Mouse (Mus musculus): ENCODE data around the gene Wnk4. TPM values are rescaled to one million over a fixed set of nuclear protein-coding genes. Genes with fewer than 3 reads are reported as not detected.

Gene Wnk4
- total RNA-seq, 2 experiments from 2014 or later: 0.15 TPM; not detected in 1

GRCm38 (mm10) chr11:101238071-101238647, 22.2 kb upstream of the Wnk4 start:
- ATAC-seq (ENCODE audit: poor library complexity, severe bottlenecking): no peak

GRCm38 (mm10) chr11:101245071-101245470, 15.3 kb upstream of the Wnk4 start:
- ATAC-seq (ENCODE audit: poor library complexity, severe bottlenecking): no peak

- ATAC-seq (ENCODE audit: poor library complexity, severe bottlenecking): 0 out of 2 replicates have a peak, but pooled peaks have one; percentile 15
Observed at GRCm38 (mm10) chr11:101245855-101246701, 14.3 kb upstream of the Wnk4 start, which contains the start of gene Ramp2. Ramp2 (plus strand) TSS chr11:101246028.

- ATAC-seq (ENCODE audit: poor library complexity, severe bottlenecking): peak; percentile 30; the same call in 1 of the 2 replicates
Observed at GRCm38 (mm10) chr11:101246702-101247012, 13.7 kb upstream of the Wnk4 start.

- ATAC-seq (ENCODE audit: poor library complexity, severe bottlenecking): no peak
Observed at GRCm38 (mm10) chr11:101247521-101248030, 12.8 kb upstream of the Wnk4 start.

- peak; percentile 56 for ATAC-seq (ENCODE audit: poor library complexity, severe bottlenecking)
Observed at GRCm38 (mm10) chr11:101248258-101248994, 11.9 kb upstream of the Wnk4 start.

- ATAC-seq (ENCODE audit: poor library complexity, severe bottlenecking): no peak
Observed at GRCm38 (mm10) chr11:101251031-101251430, 9.3 kb upstream of the Wnk4 start.

- ATAC-seq (ENCODE audit: poor library complexity, severe bottlenecking): no peak
Observed at GRCm38 (mm10) chr11:101252941-101253340, 7.4 kb upstream of the Wnk4 start.

- ATAC-seq (ENCODE audit: poor library complexity, severe bottlenecking): peak; percentile 99
Observed at GRCm38 (mm10) chr11:101253613-101254389, 6.6 kb upstream of the Wnk4 start, which contains the start of gene Vps25. Vps25 (plus strand) TSS chr11:101253707.

GRCm38 (mm10) chr11:101255826-101256775, 4.3 kb upstream of the Wnk4 start:
- ATAC-seq (ENCODE audit: poor library complexity, severe bottlenecking): no peak

- no peak for ATAC-seq (ENCODE audit: poor library complexity, severe bottlenecking)
Observed at GRCm38 (mm10) chr11:101259261-101259712, 1.1 kb upstream of the Wnk4 start.

GRCm38 (mm10) chr11:101260826-101261380, 536 bp downstream of the Wnk4 start:
- peak; percentile 11; the same call in 1 of the 2 replicates for ATAC-seq (ENCODE audit: poor library complexity, severe bottlenecking)

GRCm38 (mm10) chr11:101262272-101262967, 2.1 kb downstream of the Wnk4 start:
- ATAC-seq (ENCODE audit: poor library complexity, severe bottlenecking): no peak

- ATAC-seq (ENCODE audit: poor library complexity, severe bottlenecking): no peak
Observed at GRCm38 (mm10) chr11:101263138-101263988, 3.0 kb downstream of the Wnk4 start.

GRCm38 (mm10) chr11:101263989-101264280, 3.6 kb downstream of the Wnk4 start:
- no peak for ATAC-seq (ENCODE audit: poor library complexity, severe bottlenecking)

- ATAC-seq (ENCODE audit: poor library complexity, severe bottlenecking): no peak
Observed at GRCm38 (mm10) chr11:101264954-101265471, 4.6 kb downstream of the Wnk4 start.

GRCm38 (mm10) chr11:101265906-101266305, 5.5 kb downstream of the Wnk4 start:
- ATAC-seq (ENCODE audit: poor library complexity, severe bottlenecking): no peak

Data from megakaryocyte, adult 5-6 weeks (primary cell).